Mouse (Mus musculus): Measurements from ENCODE around the gene Xab2. TPM values are rescaled to one million over a fixed set of nuclear protein-coding genes. Genes with fewer than 3 reads are reported as not detected.

The Xab2 gene
- polyA plus RNA-seq, 1 experiment from 2014 or later = 44.4 TPM

DNA sequence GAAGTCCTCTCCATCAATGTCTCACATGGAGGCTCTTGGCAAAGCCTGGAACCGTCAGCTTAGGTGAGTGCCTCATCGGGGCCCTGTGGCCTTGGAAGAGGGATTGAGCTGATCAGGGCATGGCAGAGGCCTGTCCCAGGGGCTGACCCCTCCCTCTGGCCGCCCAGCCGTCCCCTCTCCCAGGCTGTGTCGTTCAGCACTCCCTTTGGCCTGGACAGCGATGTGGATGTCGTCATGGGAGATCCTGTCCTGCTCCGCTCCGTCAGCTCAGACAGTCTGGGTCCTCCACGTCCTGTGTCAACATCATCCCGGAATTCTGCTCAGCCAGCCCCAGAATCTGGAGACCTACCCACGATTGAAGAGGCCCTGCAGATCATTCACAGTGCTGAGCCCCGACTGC is 17.7 kb downstream of the Xab2 start:
- Histone ChIP-seq H3K9me3 (replicated peaks; ENCODE audit: low read length) (no peaks in the 10 kb centered on the region), H3K4me3 (replicated peaks; ENCODE audit: low read depth, low read length) (no peak overlapping the region), H3K27ac (no peak overlapping the region), H3K36me3 (ENCODE audit: insufficient read depth, low read length) (0 out of 2 replicates have a peak, but pooled peaks cover 5% of the 10 kb centered on the region), H3K27me3 (ENCODE audit: insufficient read depth, low read length) (no peaks in the 10 kb centered on the region), H3K4me1 (replicated peaks; ENCODE audit: insufficient read depth, low read length) (no peaks in the 10 kb centered on the region), H3K4me2 (ENCODE audit: low read length) (no peak overlapping the region), H3K9ac (ENCODE audit: low read depth, low read length) (no peak overlapping the region)
- no peak for ATAC-seq (replicated peaks; ENCODE audit: low FRiP score, low read depth)
- WGBS = 64% methylated on average over 13 of the region's 13 CpGs
- no peak for TF ChIP-seq CTCF (IDR thresholded peaks at IDR 0.05; ENCODE audit: low read depth)
- no peak for DNase-seq (ENCODE audit: low spot score)

- Histone ChIP-seq H3K4me2 (ENCODE audit: low read length) (no peak overlapping the region), H3K9ac (ENCODE audit: low read depth, low read length) (no peak overlapping the region), H3K4me1 (replicated peaks; ENCODE audit: insufficient read depth, low read length) (peaks cover 3% of the 10 kb centered on the region; the same call in 1 of the 2 replicates), H3K27ac (no peak overlapping the region), H3K9me3 (replicated peaks; ENCODE audit: low read length) (no peaks in the 10 kb centered on the region), H3K36me3 (ENCODE audit: insufficient read depth, low read length) (0 out of 2 replicates have a peak, but pooled peaks cover 4% of the 10 kb centered on the region), H3K4me3 (replicated peaks; ENCODE audit: low read depth, low read length) (no peak overlapping the region), H3K27me3 (ENCODE audit: insufficient read depth, low read length) (no peaks in the 10 kb centered on the region)
- no peak for TF ChIP-seq CTCF (IDR thresholded peaks at IDR 0.05; ENCODE audit: low read depth)
- no peak for ATAC-seq (replicated peaks; ENCODE audit: low FRiP score, low read depth)
- DNase-seq (ENCODE audit: low spot score) = no peak
- WGBS = 80% methylated on average over 6 of the region's 6 CpGs
These were observed 20.7 kb downstream of the Xab2 start for GRCm38 (mm10) chr8:3600401-3600800.

DNA sequence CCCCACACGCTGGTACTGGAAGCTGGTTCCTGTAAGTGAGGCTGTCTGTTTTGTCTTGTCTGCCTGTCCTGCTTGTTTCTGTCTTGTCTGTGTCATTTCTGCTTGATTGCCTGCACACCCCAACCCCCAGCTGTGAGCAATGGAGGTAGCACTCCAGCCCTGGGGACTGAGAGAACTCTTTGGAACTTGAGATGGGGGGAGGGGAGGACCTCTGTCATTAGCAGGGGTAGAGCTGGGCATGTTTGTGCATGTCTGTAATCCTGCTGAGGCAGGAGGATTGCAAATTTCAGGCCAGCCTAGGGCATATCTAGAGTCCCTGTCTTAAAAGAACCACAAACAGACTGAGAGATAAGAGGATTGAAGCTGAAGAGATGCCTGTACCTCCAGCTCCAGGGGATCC is 21.9 kb downstream of the Xab2 start:
- peaks cover 3% of the 10 kb centered on the region; the same call in 1 of the 2 replicates for H3K4me1 ChIP-seq (replicated peaks; ENCODE audit: insufficient read depth, low read length)
- no peaks in the 10 kb centered on the region for H3K27me3 ChIP-seq (ENCODE audit: insufficient read depth, low read length)
- DNase-seq (ENCODE audit: low spot score) (no peak), ATAC-seq (replicated peaks; ENCODE audit: low FRiP score, low read depth) (no peak)
- H3K9me3 ChIP-seq (replicated peaks; ENCODE audit: low read length) = no peaks in the 10 kb centered on the region
- no peak overlapping the region for H3K27ac ChIP-seq
- H3K36me3 ChIP-seq (ENCODE audit: insufficient read depth, low read length) = 0 out of 2 replicates have a peak, but pooled peaks cover 4% of the 10 kb centered on the region
- no peak overlapping the region for H3K4me2 ChIP-seq (ENCODE audit: low read length)
- H3K9ac ChIP-seq (ENCODE audit: low read depth, low read length) = no peak overlapping the region
- no peak for TF ChIP-seq CTCF (IDR thresholded peaks at IDR 0.05; ENCODE audit: low read depth)
- H3K4me3 ChIP-seq (replicated peaks; ENCODE audit: low read depth, low read length) = no peak overlapping the region
- WGBS = 82% methylated on average over 1 of the region's 1 CpGs

GRCm38 (mm10) chr8:3598054-3598453 is 23.1 kb downstream of the Xab2 start:
- Histone ChIP-seq H3K27ac (no peak overlapping the region), H3K27me3 (ENCODE audit: insufficient read depth, low read length) (no peaks in the 10 kb centered on the region), H3K9me3 (replicated peaks; ENCODE audit: low read length) (no peaks in the 10 kb centered on the region), H3K36me3 (ENCODE audit: insufficient read depth, low read length) (no peaks in the 10 kb centered on the region), H3K4me1 (replicated peaks; ENCODE audit: insufficient read depth, low read length) (peaks cover 3% of the 10 kb centered on the region; the same call in 1 of the 2 replicates), H3K9ac (ENCODE audit: low read depth, low read length) (no peak overlapping the region), H3K4me3 (replicated peaks; ENCODE audit: low read depth, low read length) (no peak overlapping the region), H3K4me2 (ENCODE audit: low read length) (no peak overlapping the region)
- ATAC-seq (replicated peaks; ENCODE audit: low FRiP score, low read depth) (no peak), DNase-seq (ENCODE audit: low spot score) (no peak)
- 89% methylated on average over 3 of the region's 3 CpGs for WGBS
- TF ChIP-seq CTCF (IDR thresholded peaks at IDR 0.05; ENCODE audit: low read depth) = no peak

DNA sequence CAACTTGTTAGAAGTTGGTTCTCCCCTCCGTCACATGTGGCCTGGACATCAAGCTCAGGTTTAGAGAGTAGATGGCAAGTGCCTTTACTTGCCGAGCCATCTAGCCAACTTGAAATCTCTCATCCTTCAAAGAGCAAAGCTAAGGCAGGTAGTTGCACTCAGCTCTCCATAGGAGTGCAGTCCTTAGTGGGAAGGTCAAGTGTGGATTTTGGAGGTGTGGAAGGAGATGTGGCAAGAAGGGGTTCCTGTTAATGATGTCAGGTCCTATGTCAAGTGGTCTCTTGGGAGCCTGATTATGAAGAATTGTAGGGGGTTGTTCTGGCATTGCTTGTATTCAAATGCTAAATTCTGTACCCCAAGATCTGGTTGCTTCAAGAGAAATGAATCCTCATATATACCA is 26.6 kb downstream of the Xab2 start:
- Histone ChIP-seq H3K36me3 (ENCODE audit: insufficient read depth, low read length) (no peaks in the 10 kb centered on the region), H3K9ac (ENCODE audit: low read depth, low read length) (no peak overlapping the region), H3K4me3 (replicated peaks; ENCODE audit: low read depth, low read length) (no peak overlapping the region), H3K27me3 (ENCODE audit: insufficient read depth, low read length) (no peaks in the 10 kb centered on the region), H3K27ac (no peak overlapping the region), H3K4me1 (replicated peaks; ENCODE audit: insufficient read depth, low read length) (peaks cover 3% of the 10 kb centered on the region; the same call in 1 of the 2 replicates), H3K9me3 (replicated peaks; ENCODE audit: low read length) (no peaks in the 10 kb centered on the region), H3K4me2 (ENCODE audit: low read length) (no peak overlapping the region)
- DNase-seq (ENCODE audit: low spot score) (no peak), ATAC-seq (replicated peaks; ENCODE audit: low FRiP score, low read depth) (no peak)
- TF ChIP-seq CTCF (IDR thresholded peaks at IDR 0.05; ENCODE audit: low read depth) = no peak
- 85% methylated on average over 2 of the region's 2 CpGs for WGBS

DNA sequence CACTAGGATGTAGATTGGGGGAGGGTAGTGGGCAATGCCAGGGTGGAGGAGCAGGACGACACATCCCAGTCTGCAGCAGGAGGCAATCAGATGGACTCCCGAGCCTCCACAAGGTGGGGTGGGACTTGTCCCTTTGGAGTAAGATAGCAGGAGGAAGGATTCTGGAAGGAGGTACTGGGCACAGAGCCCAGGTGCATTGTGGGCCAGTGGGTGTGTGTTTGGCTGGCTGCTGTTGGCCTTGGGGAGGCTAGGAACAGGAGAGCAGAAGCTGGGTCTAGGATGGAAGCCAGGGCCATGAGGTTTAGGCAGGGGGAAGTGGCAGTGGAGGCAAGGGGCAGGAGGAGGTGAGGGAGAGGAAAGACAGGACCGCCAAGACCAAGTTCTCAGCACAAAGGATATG is 27.6 kb downstream of the Xab2 start:
- ATAC-seq (replicated peaks; ENCODE audit: low FRiP score, low read depth) (no peak), DNase-seq (ENCODE audit: low spot score) (no peak)

GRCm38 (mm10) chr8:3588258-3588633 is 32.9 kb downstream of the Xab2 start:
- ATAC-seq (replicated peaks; ENCODE audit: low FRiP score, low read depth) (peak; percentile 46), DNase-seq (ENCODE audit: low spot score) (no peak)
- peaks cover 5% of the 10 kb centered on the region; the same call in 1 of the 2 replicates for H3K27me3 ChIP-seq (ENCODE audit: insufficient read depth, low read length)
- H3K9me3 ChIP-seq (replicated peaks; ENCODE audit: low read length) = no peaks in the 10 kb centered on the region
- H3K9ac ChIP-seq (ENCODE audit: low read depth, low read length) = peak overlapping the region; percentile 88
- 4% methylated on average over 11 of the region's 11 CpGs for WGBS
- H3K4me2 ChIP-seq (ENCODE audit: low read length) = peak overlapping the region; percentile 96
- H3K27ac ChIP-seq = peak overlapping the region; percentile 83
- no peaks in the 10 kb centered on the region for H3K4me1 ChIP-seq (replicated peaks; ENCODE audit: insufficient read depth, low read length)
- peak overlapping the region; percentile 84 for H3K4me3 ChIP-seq (replicated peaks; ENCODE audit: low read depth, low read length)
- H3K36me3 ChIP-seq (ENCODE audit: insufficient read depth, low read length) = no peaks in the 10 kb centered on the region
- no peak for TF ChIP-seq CTCF (IDR thresholded peaks at IDR 0.05; ENCODE audit: low read depth)

More for the DNA sequence above, 27.6 kb downstream of the Xab2 start:
- H3K9me3 ChIP-seq (replicated peaks; ENCODE audit: low read length) = no peaks in the 10 kb centered on the region
- no peaks in the 10 kb centered on the region for H3K27me3 ChIP-seq (ENCODE audit: insufficient read depth, low read length)
- peaks cover 3% of the 10 kb centered on the region; the same call in 1 of the 2 replicates for H3K4me1 ChIP-seq (replicated peaks; ENCODE audit: insufficient read depth, low read length)
- no peak for TF ChIP-seq CTCF (IDR thresholded peaks at IDR 0.05; ENCODE audit: low read depth)
- no peak overlapping the region for H3K4me3 ChIP-seq (replicated peaks; ENCODE audit: low read depth, low read length)
- H3K4me2 ChIP-seq (ENCODE audit: low read length) = no peak overlapping the region
- no peak overlapping the region for H3K9ac ChIP-seq (ENCODE audit: low read depth, low read length)
- no peaks in the 10 kb centered on the region for H3K36me3 ChIP-seq (ENCODE audit: insufficient read depth, low read length)
- 75% methylated on average over 3 of the region's 3 CpGs for WGBS
- H3K27ac ChIP-seq = no peak overlapping the region

Measured in kidney, postnatal 0 days (tissue).